Mouse (Mus musculus) embryonic fibroblast, embryonic 13.5 days (primary cell): ENCODE results near the gene Nudt14.

Experiments
- CTCF ChIP-seq: IDR thresholded peaks from 2 replicates; pipeline ENCODE4 v1.5.1; 2011; ENCODE audit warnings: mild to moderate bottlenecking, control low read depth, low read length, moderate library complexity, borderline replicate concordance; ENCODE audit not compliant: insufficient read depth
- POLR2A ChIP-seq: IDR thresholded peaks from 2 replicates; pipeline ENCODE4 v1.6.1; 2011; ENCODE audit warnings: low read depth, mild to moderate bottlenecking, control low read depth, low read length, moderate library complexity

GRCm38 (mm10) chr12:112940710-112941109, 1.2 kb downstream of the Nudt14 start:
- TF ChIP-seq CTCF = no peak
- no peak for TF ChIP-seq POLR2A
